Comparison of ENCODE assay signal across 19 mouse cellular contexts in genomic region chr10:122030420-122030819, GRCm38 (mm10).
"Had no signal": no experiment of that assay in that cellular context is flagged by ENCODE, and none has a peak within 500 bp of the region (broad histone marks: within the 10 kb centered on the region; RNA-seq: fewer than 3 reads in every experiment).

No protein-coding gene starts in this region.

- H3K9me3 ChIP-seq: limb, embryonic 12.5 days; limb, embryonic 15.5 days had no signal

- H3K4me2 ChIP-seq: liver, embryonic 11.5 days; midbrain, embryonic 11.5 days had no signal

- ATAC-seq: hindbrain, embryonic 16.5 days; liver, postnatal 0 days had no signal

- H3K27ac ChIP-seq: left cerebral cortex, adult 2 months; limb, embryonic 15.5 days; liver, embryonic 14.5 days had no signal

- H3K36me3 ChIP-seq: limb, embryonic 12.5 days; limb, embryonic 15.5 days had no signal

- H3K9ac ChIP-seq: limb, embryonic 12.5 days; limb, embryonic 15.5 days; liver, embryonic 14.5 days; liver, postnatal 0 days had no signal

- H3K27me3 ChIP-seq: limb, embryonic 12.5 days; limb, embryonic 15.5 days had no signal

- DNase-seq: kidney, adult 18-20 months; kidney, postnatal 25 days; layer of hippocampus, postnatal 36 days; left cerebral cortex, postnatal 4 days; liver, postnatal 0 days; midbrain, embryonic 14.5 days; right cerebral cortex, adult 18-20 months; right cerebral cortex, postnatal 14 days; right cerebral cortex, postnatal 4 days; thymus, adult 2 months; thymus, postnatal 14 days; thymus, postnatal 4 days had no signal

- H3K4me3 ChIP-seq: limb, embryonic 12.5 days; limb, embryonic 15.5 days had no signal
